In genomic region chr11:96757421-96757820, GRCm38 (mm10) we compare ENCODE assay signal across 11 mouse cellular contexts.
"Had no signal": no experiment of that assay in that cellular context is flagged by ENCODE, and none has a peak within 500 bp of the region (broad histone marks: within the 10 kb centered on the region; RNA-seq: fewer than 3 reads in every experiment).

No protein-coding gene starts in this region.

- H3K27me3 ChIP-seq: liver, embryonic 13.5 days; midbrain, embryonic 13.5 days; neural tube, embryonic 15.5 days had no signal

- H3K9ac ChIP-seq: limb, embryonic 15.5 days; liver, embryonic 13.5 days; midbrain, embryonic 13.5 days; neural tube, embryonic 15.5 days had no signal

- H3K9me3 ChIP-seq: limb, embryonic 15.5 days; liver, embryonic 13.5 days; neural tube, embryonic 15.5 days had no signal

- ATAC-seq: midbrain, embryonic 13.5 days had no signal

- H3K27ac ChIP-seq: limb, embryonic 15.5 days; liver, embryonic 13.5 days; midbrain, embryonic 13.5 days had no signal

- DNase-seq: kidney, adult 11 months; kidney, postnatal 14 days; liver, embryonic 13.5 days; lung, adult 2 months; lung, postnatal 14 days; thymus, adult 2 months; thymus, postnatal 25 days had no signal

- H3K4me2 ChIP-seq: limb, embryonic 15.5 days; liver, embryonic 13.5 days; midbrain, embryonic 13.5 days; neural tube, embryonic 15.5 days had no signal

- H3K4me3 ChIP-seq: limb, embryonic 15.5 days; liver, embryonic 13.5 days; midbrain, embryonic 13.5 days; myocyte; neural tube, embryonic 15.5 days had no signal

- H3K4me1 ChIP-seq: limb, embryonic 15.5 days; liver, embryonic 13.5 days; midbrain, embryonic 13.5 days had no signal

- H3K36me3 ChIP-seq: limb, embryonic 15.5 days; liver, embryonic 13.5 days; midbrain, embryonic 13.5 days; neural tube, embryonic 15.5 days had no signal
